Mouse (Mus musculus): ENCODE data around the gene Wdr20. TPM values are rescaled to one million over a fixed set of nuclear protein-coding genes. Genes with fewer than 3 reads are reported as not detected.

Wdr20 gene
- total RNA-seq, 2 experiments from 2014 or later = 21.3 to 36.2 TPM

GRCm38 (mm10) chr12:110813624-110814023, 75.9 kb downstream of the Wdr20 start:
- ATAC-seq (replicated peaks; ENCODE audit: poor library complexity) = no peak

- ATAC-seq (replicated peaks; ENCODE audit: poor library complexity) = no peak
These were observed 77.2 kb downstream of the Wdr20 start for GRCm38 (mm10) chr12:110814924-110815323.

- peak; percentile 58 for ATAC-seq (replicated peaks; ENCODE audit: poor library complexity)
These were observed 79.1 kb downstream of the Wdr20 start for GRCm38 (mm10) chr12:110816833-110817232.

GRCm38 (mm10) chr12:110819367-110819766, 81.6 kb downstream of the Wdr20 start:
- no peak for ATAC-seq (replicated peaks; ENCODE audit: poor library complexity)

GRCm38 (mm10) chr12:110821787-110822186, 84.0 kb downstream of the Wdr20 start:
- ATAC-seq (replicated peaks; ENCODE audit: poor library complexity) = no peak

GRCm38 (mm10) chr12:110822366-110822765, 84.6 kb downstream of the Wdr20 start:
- ATAC-seq (replicated peaks; ENCODE audit: poor library complexity) = no peak

- ATAC-seq (replicated peaks; ENCODE audit: poor library complexity) = no peak
These were observed 91.2 kb downstream of the Wdr20 start for GRCm38 (mm10) chr12:110828908-110829307.

- ATAC-seq (replicated peaks; ENCODE audit: poor library complexity) = no peak
These were observed 92.7 kb downstream of the Wdr20 start for GRCm38 (mm10) chr12:110830293-110831024.

- ATAC-seq (replicated peaks; ENCODE audit: poor library complexity) = no peak
These were observed 97.4 kb downstream of the Wdr20 start for GRCm38 (mm10) chr12:110835182-110835581.

- no peak for ATAC-seq (replicated peaks; ENCODE audit: poor library complexity)
These were observed 99.0 kb downstream of the Wdr20 start for GRCm38 (mm10) chr12:110836729-110837128.

- ATAC-seq (replicated peaks; ENCODE audit: poor library complexity) = peak; percentile 63
These were observed 99.6 kb downstream of the Wdr20 start for GRCm38 (mm10) chr12:110837192-110837841.

GRCm38 (mm10) chr12:110837850-110838249, 100.1 kb downstream of the Wdr20 start:
- ATAC-seq (replicated peaks; ENCODE audit: poor library complexity) = no peak

GRCm38 (mm10) chr12:110840348-110841198, 102.8 kb downstream of the Wdr20 start, which contains the start of gene Mok:
TSS of gene Mok (minus strand) at chr12:110840939.
- peak; percentile 37 for ATAC-seq (replicated peaks; ENCODE audit: poor library complexity)

GRCm38 (mm10) chr12:110841731-110842493, 104.2 kb downstream of the Wdr20 start:
- no peak for ATAC-seq (replicated peaks; ENCODE audit: poor library complexity)

- ATAC-seq (replicated peaks; ENCODE audit: poor library complexity) = peak; percentile 58
These were observed 105.7 kb downstream of the Wdr20 start for GRCm38 (mm10) chr12:110843194-110844048.

- ATAC-seq (replicated peaks; ENCODE audit: poor library complexity) = peak; percentile 30
These were observed 106.7 kb downstream of the Wdr20 start for GRCm38 (mm10) chr12:110844227-110845130.

GRCm38 (mm10) chr12:110845131-110845880, 107.6 kb downstream of the Wdr20 start:
- ATAC-seq (replicated peaks; ENCODE audit: poor library complexity) = peak; percentile 71

GRCm38 (mm10) chr12:110846191-110846765, 108.5 kb downstream of the Wdr20 start:
- ATAC-seq (replicated peaks; ENCODE audit: poor library complexity) = no peak

All from megakaryocyte progenitor cell, adult 5-6 weeks (primary cell).